Mouse (Mus musculus): ENCODE measurements around the gene Pank4. TPM values are rescaled to one million over a fixed set of nuclear protein-coding genes. Genes with fewer than 3 reads are reported as not detected.

Pank4 gene
- polyA plus RNA-seq, 1 experiment: 24.1 TPM

- H3K4me1 ChIP-seq (ENCODE audit: control insufficient read depth, insufficient read depth, low read length): peaks cover 8% of the 10 kb centered on the region; the same call in 1 of the 2 replicates
- TF ChIP-seq POLR2A (IDR thresholded peaks at IDR 0.05; ENCODE audit: borderline replicate concordance, low read depth, low read length) (no peak), CTCF (IDR thresholded peaks at IDR 0.05; ENCODE audit: low read depth, low read length) (no peak)
- no peak overlapping the region for H3K4me3 ChIP-seq (ENCODE audit: insufficient read depth, low read length)
- H3K27ac ChIP-seq (ENCODE audit: insufficient read depth, low read depth, low read length): no peak overlapping the region
Observed at GRCm38 (mm10) chr4:155016807-155017206, 52.9 kb downstream of the Pank4 start.

- no peak overlapping the region for H3K4me3 ChIP-seq (ENCODE audit: insufficient read depth, low read length)
- no peak for TF ChIP-seq POLR2A (IDR thresholded peaks at IDR 0.05; ENCODE audit: borderline replicate concordance, low read depth, low read length)
- TF ChIP-seq CTCF (IDR thresholded peaks at IDR 0.05; ENCODE audit: low read depth, low read length): no peak
- H3K27ac ChIP-seq (ENCODE audit: insufficient read depth, low read depth, low read length): no peak overlapping the region
- H3K4me1 ChIP-seq (ENCODE audit: control insufficient read depth, insufficient read depth, low read length): peaks cover 8% of the 10 kb centered on the region; the same call in 1 of the 2 replicates
Observed at GRCm38 (mm10) chr4:155017253-155017878, 53.4 kb downstream of the Pank4 start.

DNA sequence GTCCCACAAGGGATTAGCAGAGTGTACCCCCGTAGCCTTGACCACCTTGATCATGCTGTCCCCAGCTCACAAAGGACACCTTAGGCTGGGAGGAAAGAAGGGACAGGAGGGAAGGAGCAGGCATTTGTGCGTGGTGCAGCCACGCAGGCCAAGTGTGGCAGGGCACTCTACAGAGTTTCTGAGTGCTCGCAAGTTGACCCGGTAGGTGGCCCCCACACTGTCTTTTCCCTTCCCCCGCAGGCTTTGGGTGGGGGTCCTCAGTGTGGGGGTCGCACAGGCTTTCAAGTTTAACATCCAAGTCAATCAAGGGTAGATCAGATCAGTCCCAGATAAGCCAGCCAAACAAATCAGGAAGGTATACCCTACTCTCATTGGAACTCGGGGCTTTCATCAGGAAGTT, 54.1 kb downstream of the Pank4 start:
- H3K27ac ChIP-seq (ENCODE audit: insufficient read depth, low read depth, low read length): no peak overlapping the region
- no peak overlapping the region for H3K4me3 ChIP-seq (ENCODE audit: insufficient read depth, low read length)
- H3K4me1 ChIP-seq (ENCODE audit: control insufficient read depth, insufficient read depth, low read length): peaks cover 8% of the 10 kb centered on the region; the same call in 1 of the 2 replicates
- TF ChIP-seq POLR2A (IDR thresholded peaks at IDR 0.05; ENCODE audit: borderline replicate concordance, low read depth, low read length) (no peak), CTCF (IDR thresholded peaks at IDR 0.05; ENCODE audit: low read depth, low read length) (no peak)

GRCm38 (mm10) chr4:155018601-155019335, 54.8 kb downstream of the Pank4 start:
- TF ChIP-seq POLR2A (IDR thresholded peaks at IDR 0.05; ENCODE audit: borderline replicate concordance, low read depth, low read length) (no peak), CTCF (IDR thresholded peaks at IDR 0.05; ENCODE audit: low read depth, low read length) (no peak)
- Histone ChIP-seq H3K4me1 (ENCODE audit: control insufficient read depth, insufficient read depth, low read length) (peaks cover 8% of the 10 kb centered on the region; the same call in 1 of the 2 replicates), H3K27ac (ENCODE audit: insufficient read depth, low read depth, low read length) (no peak overlapping the region)

DNA sequence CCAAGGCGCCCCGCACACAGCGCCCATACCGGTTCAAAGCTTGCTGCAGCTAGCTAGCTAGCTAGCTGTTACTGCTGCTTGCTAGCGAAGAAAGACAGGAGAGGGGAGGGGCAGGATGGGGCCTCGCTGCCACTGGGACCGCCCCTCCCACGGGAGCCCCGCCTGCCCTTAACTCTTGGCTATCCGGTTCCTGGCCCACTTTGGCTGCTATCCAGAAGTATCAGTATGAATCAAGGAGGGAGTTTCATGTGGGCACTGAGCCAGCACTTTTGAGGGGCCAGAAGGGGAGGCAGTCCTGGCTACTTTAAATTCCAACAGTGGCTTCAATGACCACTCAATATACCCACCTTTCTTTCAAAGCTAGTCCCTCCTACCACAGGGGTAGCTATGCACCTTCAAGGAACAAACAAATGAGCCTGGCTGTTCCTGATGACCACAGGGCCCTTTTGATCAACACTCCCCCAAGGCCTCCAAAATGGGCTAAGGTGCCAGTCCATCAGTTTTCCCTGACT, 55.5 kb downstream of the Pank4 start:
- H3K4me3 ChIP-seq (ENCODE audit: insufficient read depth, low read length): no peak overlapping the region
- no peak overlapping the region for H3K27ac ChIP-seq (ENCODE audit: insufficient read depth, low read depth, low read length)
- peaks cover 8% of the 10 kb centered on the region; the same call in 1 of the 2 replicates for H3K4me1 ChIP-seq (ENCODE audit: control insufficient read depth, insufficient read depth, low read length)
- TF ChIP-seq CTCF (IDR thresholded peaks at IDR 0.05; ENCODE audit: low read depth, low read length) (no peak), POLR2A (IDR thresholded peaks at IDR 0.05; ENCODE audit: borderline replicate concordance, low read depth, low read length) (no peak)

More at GRCm38 (mm10) chr4:155018601-155019335, 54.8 kb downstream of the Pank4 start:
- H3K4me3 ChIP-seq (ENCODE audit: insufficient read depth, low read length): no peak overlapping the region

- no peak overlapping the region for H3K27ac ChIP-seq (ENCODE audit: insufficient read depth, low read depth, low read length)
- H3K4me3 ChIP-seq (ENCODE audit: insufficient read depth, low read length): no peak overlapping the region
- no peak for TF ChIP-seq POLR2A (IDR thresholded peaks at IDR 0.05; ENCODE audit: borderline replicate concordance, low read depth, low read length)
- TF ChIP-seq CTCF (IDR thresholded peaks at IDR 0.05; ENCODE audit: low read depth, low read length): no peak
- peaks cover 7% of the 10 kb centered on the region; the same call in 1 of the 2 replicates for H3K4me1 ChIP-seq (ENCODE audit: control insufficient read depth, insufficient read depth, low read length)
Observed at GRCm38 (mm10) chr4:155020141-155020540, 56.2 kb downstream of the Pank4 start.

GRCm38 (mm10) chr4:155020813-155021212, 56.9 kb downstream of the Pank4 start:
- Histone ChIP-seq H3K4me3 (ENCODE audit: insufficient read depth, low read length) (no peak overlapping the region), H3K27ac (ENCODE audit: insufficient read depth, low read depth, low read length) (no peak overlapping the region), H3K4me1 (ENCODE audit: control insufficient read depth, insufficient read depth, low read length) (peaks cover 1% of the 10 kb centered on the region; the same call in 1 of the 2 replicates)
- TF ChIP-seq POLR2A (IDR thresholded peaks at IDR 0.05; ENCODE audit: borderline replicate concordance, low read depth, low read length) (no peak), CTCF (IDR thresholded peaks at IDR 0.05; ENCODE audit: low read depth, low read length) (no peak)

GRCm38 (mm10) chr4:155022228-155022855, 58.4 kb downstream of the Pank4 start:
- TF ChIP-seq POLR2A (IDR thresholded peaks at IDR 0.05; ENCODE audit: borderline replicate concordance, low read depth, low read length) (no peak), CTCF (IDR thresholded peaks at IDR 0.05; ENCODE audit: low read depth, low read length) (no peak)
- Histone ChIP-seq H3K4me3 (ENCODE audit: insufficient read depth, low read length) (no peak overlapping the region), H3K4me1 (ENCODE audit: control insufficient read depth, insufficient read depth, low read length) (no peaks in the 10 kb centered on the region)

DNA sequence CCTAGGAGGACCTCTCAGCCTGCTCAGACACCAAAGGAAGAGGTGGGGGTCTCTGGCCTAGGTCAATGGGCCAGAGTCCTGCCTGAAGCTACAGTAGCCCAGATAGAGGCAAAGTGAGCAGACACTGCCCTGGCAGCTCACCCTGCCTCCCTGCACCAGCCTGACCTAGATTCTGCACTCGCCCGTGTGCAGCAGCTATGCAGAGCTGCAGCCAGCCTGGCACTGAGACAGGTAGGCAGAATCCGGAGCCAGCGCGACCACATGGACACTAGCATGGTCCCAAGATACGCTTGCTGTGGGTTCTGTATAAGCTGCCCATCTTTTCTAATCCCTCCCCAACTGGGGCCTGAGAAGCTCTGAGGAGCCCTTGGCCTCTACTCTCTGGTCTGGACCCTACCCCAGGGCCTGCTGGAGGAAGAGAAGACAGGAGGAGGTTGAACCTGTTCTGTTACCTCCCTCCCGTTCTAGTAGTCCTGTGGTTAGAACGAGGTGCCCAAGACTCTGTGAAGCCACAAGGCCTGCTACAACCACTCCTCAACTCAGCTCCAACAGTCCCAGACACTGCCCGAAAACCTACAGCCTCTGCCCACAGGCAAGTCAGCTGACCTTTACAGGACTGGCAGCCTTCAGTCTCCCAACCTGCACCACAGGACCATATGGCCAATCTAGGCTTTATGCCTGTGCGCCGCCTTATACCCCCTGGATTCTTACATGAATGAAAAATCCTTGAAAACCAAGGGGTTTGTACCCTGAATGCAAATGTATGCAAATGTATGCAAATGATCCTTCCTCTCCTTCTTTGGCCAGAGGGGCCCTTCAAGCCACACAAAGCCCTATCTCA, 60.5 kb downstream of the Pank4 start:
- H3K4me3 ChIP-seq (ENCODE audit: insufficient read depth, low read length): no peak overlapping the region
- no peaks in the 10 kb centered on the region for H3K4me1 ChIP-seq (ENCODE audit: control insufficient read depth, insufficient read depth, low read length)
- H3K27ac ChIP-seq (ENCODE audit: insufficient read depth, low read depth, low read length): no peak overlapping the region
- TF ChIP-seq POLR2A (IDR thresholded peaks at IDR 0.05; ENCODE audit: borderline replicate concordance, low read depth, low read length) (no peak), CTCF (IDR thresholded peaks at IDR 0.05; ENCODE audit: low read depth, low read length) (no peak)

More at GRCm38 (mm10) chr4:155022228-155022855, 58.4 kb downstream of the Pank4 start:
- H3K27ac ChIP-seq (ENCODE audit: insufficient read depth, low read depth, low read length): no peak overlapping the region

Other genes starting within 250 kb of the Pank4 start
- not detected in 2 replicates for gene Ttc34, start 126.7 kb upstream of the Pank4 start, polyA plus RNA-seq (2012; ENCODE audit: insufficient read depth, insufficient read length, missing spikeins)
- gene Mmel1, start 94.5 kb upstream of the Pank4 start, polyA plus RNA-seq (2012; ENCODE audit: insufficient read depth, insufficient read length, missing spikeins): not detected in 2 replicates
- 34.3 and 38.2 TPM in 2 replicates for gene Fam213b, start 65.0 kb upstream of the Pank4 start, polyA plus RNA-seq (2012; ENCODE audit: insufficient read depth, insufficient read length, missing spikeins)
- gene Tnfrsf14, start 35.6 kb upstream of the Pank4 start, polyA plus RNA-seq (2012; ENCODE audit: insufficient read depth, insufficient read length, missing spikeins): 117 and 135 TPM in 2 replicates
- gene Hes5, start 3.2 kb upstream of the Pank4 start, polyA plus RNA-seq (2012; ENCODE audit: insufficient read depth, insufficient read length, missing spikeins): not detected in 2 replicates
- gene Plch2, start 92.7 kb downstream of the Pank4 start, polyA plus RNA-seq (2012; ENCODE audit: insufficient read depth, insufficient read length, missing spikeins): not detected in 2 replicates
- 6.1 and 6.5 TPM in 2 replicates for gene Pex10, start 102.9 kb downstream of the Pank4 start, polyA plus RNA-seq (2012; ENCODE audit: insufficient read depth, insufficient read length, missing spikeins)
- gene Rer1, start 122.3 kb downstream of the Pank4 start, polyA plus RNA-seq (2012; ENCODE audit: insufficient read depth, insufficient read length, missing spikeins): 95.7 and 97.9 TPM in 2 replicates
- gene Morn1, start 122.5 kb downstream of the Pank4 start, polyA plus RNA-seq (2012; ENCODE audit: insufficient read depth, insufficient read length, missing spikeins): 2.5 and 4.5 TPM in 2 replicates